Mouse (Mus musculus) hindlimb bud, embryonic 11.5 days (tissue): ENCODE measurements around the gene Galm.

Experiments used
- DNase-seq: peaks from one replicate; pipeline ENCODE4 v3.0.0-alpha.2; 2012; ENCODE audit warnings: low read depth, low spot score; ENCODE audit errors: extremely low spot score

Gene Galm

DNA sequence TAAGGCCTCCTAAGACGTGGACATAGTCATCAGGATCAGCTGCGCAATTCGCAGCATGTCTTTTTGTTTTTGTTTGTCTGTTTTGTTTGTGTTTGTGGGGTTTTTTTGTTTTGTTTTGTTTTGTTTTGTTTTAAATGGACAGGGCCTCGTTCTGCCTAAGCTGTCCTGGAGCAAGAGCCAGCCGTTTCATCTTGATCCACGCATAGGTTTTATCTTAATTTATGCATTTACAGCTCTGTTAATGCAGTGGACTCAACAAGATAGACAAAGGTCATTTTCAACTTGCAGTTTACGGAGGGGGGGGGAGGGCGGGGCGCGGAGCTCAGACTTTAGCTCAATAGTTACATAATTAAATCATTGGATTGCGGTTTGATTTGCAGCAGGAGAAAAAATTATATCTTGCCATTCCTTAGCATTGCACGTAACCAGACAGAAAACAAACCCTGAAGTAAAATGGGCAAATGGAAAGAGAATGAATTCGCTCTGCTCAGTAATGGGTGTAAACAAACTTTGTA, 1.3 kb downstream of the Galm start:
- DNase-seq = no peak

DNA sequence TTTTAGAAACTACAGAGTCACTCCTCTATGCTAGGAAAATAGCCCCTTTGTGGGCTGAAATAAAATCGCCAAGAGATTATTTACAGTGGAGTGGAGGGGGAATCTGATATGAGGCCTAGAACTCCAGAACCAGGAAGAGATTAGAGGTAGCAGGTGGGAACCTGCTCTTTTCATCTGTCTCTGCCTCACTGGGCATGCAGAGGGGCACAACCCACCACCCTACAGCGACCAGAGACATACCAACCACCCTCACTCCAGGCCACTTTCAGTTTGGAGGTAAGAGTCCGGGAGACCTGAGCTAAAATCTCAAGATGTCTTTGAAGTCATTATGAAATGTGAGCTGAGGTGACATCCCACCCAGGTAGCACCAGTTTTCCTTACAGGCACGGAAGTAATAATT, 2.1 kb downstream of the Galm start:
- no peak for DNase-seq

DNA sequence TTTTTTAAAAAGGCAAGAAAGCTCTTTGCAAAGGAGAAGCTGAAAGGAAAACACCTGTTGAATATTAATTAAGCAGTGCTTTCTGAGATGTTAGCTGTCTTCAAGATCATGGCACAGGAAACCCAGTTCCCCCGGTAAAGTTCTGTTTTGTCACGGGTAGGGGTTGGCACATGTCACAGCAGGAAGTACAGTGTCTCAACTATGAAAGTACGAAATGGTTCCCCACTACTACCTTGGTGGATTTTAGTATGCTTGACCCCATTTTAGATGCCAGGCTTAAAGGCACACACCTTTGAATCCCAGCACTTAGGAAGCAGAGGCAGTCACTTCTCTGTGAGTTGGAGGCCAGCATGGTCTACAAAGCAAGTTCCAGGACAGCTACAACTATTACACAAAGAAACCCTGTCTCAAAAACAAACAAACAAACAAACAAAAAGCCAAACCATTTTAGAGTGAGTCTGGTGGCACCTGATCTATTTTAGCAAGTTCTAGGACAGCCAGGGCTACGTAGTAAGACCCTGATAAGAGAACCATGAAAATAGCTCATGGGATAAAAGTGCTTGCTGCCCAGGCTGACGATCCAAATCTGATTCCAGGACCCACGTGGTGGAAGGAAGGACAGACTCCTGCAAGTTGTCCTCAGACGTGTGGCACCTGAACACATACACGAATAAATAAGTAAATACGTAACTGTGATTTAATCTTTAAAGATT, 3.6 kb downstream of the Galm start:
- no peak for DNase-seq

DNA sequence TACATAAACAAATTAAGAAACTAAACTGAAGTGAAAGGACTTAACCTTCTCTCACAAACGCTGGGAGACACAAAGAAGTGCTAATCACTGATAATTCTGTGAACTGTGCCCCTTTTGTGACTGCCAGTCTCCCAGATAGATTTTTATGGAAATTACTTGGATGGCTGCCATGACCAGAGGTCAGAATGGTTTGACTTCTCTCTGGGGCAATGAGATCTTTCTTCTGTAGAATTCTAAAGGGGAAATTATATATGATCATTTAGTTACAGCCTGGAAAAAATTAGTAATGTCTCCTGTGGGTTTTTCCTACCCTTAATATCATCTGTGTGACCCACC, 4.1 kb downstream of the Galm start:
- no peak for DNase-seq

DNA sequence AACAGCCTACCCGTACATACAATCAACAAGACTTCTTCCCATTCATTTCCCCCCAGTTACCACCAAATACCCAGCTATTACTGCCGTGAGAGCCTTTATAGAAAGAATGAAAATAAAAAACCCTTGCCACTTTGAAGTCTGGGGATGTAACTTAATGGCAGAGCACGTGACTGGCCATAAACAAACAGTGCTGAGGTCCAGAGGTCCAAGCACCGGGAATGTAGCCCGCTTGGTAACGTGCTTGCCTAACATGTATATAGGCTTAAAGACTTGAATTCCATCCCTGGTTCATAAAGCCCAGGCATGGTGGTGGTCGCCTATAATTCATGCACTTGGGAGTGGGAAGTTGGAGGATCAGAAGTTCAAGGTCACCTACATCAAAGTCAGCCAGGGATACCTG, 4.6 kb downstream of the Galm start:
- DNase-seq = no peak

DNA sequence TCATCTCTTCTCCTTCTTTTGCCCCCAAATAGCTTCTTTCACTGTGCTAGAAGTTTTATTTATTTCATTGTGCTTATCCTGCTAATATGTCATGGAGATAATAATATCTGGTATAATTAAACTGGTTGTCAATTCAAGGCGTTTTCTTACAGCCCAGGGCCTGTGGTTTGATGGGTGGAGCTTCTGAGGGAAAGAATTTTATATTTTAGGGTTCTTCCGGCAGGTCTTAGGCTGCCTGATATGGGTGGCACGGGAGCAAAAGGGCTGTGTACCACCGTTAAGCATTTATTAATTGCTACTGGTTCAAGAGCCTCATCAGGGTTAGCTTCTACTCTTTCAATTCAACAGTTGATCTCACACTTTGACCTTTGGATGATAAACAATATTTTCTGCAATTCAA, 5.2 kb downstream of the Galm start:
- DNase-seq = no peak

DNA sequence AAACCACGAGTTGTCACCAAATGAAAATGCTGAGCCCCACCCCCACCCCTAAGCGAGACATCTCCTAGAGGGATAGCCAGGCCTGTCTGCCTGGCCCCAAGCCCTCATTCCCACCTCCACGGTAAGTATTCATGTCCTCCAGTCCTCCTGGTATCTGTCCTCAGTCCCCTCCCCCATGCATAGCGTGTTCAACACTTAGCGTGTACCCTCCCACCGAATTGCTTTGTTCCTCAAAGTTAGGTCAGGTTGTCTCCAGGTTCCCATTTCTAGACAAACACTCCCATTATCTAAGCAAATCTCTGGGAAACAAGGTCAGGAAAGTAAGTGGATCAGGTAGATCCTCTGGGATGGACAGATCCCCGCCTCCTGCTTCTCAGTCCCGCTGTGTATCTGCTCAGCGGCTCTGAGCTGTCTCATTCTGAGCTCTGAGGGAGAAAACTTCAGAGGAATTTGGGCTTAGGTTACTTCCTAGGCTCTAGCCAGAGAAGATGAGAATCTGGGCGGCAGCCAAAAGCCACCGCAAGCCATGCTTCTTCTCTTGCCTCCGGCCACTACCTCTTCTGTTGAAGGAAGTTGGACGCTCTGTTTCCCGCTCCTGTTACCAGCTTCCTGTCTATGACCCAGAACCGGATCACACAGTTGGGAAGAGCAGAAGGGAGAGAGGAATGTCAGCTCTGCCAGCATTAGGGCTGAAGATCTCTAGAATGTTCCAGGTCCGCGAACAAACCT, 11.3 kb downstream of the Galm start:
- DNase-seq = no peak

DNA sequence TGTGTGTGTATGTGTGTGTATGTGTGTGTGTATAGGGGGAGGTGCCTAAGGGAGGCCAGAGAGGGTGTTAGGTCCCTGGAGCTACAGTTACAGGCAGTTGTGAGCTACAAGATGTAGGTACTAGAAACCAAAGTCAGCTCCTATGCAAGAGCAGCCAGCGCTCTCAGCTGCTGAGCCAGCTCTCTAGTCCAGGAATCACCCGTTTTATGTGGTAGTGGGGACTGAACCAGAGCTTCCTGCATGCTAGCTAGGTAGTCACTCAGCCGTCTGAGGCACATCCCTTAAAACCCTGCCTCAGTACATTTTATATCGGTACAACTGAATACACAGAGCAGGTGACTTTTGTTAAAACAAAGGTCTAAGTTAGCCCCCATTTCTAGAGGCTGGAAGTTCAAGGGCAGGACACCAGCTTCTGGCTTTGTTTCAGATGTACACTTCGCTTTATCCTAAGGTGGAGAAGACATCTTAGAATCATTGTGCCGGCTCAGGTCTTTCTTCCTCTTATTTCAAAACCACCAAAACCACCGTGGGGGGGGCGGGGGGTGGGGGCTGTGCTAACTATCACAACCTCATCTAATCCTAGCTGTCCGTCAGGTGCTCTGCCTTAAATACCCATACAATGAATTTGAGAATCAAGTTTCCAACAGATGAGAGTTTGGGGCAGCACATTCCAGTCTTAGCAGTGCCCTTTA, 12.6 kb downstream of the Galm start:
- DNase-seq = no peak

DNA sequence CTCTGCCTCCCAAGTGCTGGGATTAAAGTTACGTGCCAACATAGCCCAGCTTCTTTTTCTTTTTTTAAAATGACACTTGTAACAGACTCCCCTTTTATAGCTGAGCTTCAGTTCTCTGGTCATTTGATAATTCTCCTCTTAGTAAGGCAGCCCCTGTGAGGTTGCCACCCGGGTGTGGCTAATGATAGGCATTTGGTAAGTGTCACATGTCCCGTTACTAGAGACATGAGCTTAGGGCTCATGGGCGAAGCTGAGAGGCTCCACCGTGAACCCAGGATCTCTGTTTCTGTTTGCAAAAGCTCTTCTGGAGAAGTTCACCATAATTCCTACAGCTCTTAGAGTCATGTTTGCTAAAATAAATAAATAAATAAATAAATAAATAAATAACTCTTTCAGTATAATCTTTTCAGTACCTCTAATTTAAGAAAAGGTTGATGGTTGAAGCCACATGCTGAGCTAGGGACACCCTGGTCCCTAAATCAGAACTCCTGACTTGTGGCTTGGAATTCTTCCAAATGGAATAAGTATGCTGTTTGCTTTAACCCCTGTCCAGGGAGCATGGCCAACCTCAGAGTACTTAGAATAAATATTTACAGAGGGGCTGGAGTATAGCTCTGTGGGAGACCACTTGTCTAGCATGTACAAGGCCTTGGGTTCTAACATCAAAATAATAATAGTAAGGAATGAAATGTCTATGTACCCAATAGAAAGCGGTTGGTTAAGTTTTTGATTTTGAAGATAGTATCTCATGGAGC, 16.4 kb downstream of the Galm start:
- no peak for DNase-seq

DNA sequence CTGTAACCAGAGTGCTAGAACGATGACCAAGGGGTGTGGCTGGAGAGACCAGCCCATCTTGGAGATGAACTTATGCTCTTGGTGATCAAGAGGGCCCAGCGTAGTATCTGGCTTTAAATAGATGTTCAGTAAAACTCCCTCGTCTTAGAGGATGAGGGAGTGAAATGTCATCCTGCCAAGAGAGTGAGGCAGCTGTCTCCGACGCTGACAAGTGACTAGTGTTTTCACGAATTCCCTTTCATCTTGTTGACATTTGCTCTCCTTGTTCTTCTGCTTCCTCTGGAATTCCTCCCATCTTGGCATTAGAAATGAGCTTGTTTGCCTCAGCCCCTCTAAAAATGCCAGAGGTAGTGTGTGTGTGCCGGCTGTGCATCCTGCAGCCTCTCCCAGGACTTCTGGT, 17.9 kb downstream of the Galm start:
- DNase-seq = no peak

DNA sequence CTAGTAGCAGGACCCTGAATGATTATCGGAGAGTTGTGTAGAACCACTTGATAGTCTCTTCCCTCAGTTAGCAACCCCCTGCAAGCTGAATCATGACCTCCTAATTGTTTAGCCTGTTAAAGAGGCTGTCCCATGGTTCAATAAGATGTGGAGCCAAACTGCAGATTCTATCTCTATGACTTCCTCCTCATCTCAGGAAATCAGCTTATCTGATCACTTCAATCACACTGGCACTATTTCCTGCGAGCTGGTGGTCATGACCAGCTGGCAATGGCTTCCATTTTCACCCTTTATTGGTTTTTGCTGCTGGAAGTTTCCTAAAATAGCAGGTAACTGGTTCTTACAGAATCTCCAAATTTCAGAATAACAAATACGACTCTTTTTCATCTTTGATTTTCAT, 18.5 kb downstream of the Galm start:
- DNase-seq = no peak

DNA sequence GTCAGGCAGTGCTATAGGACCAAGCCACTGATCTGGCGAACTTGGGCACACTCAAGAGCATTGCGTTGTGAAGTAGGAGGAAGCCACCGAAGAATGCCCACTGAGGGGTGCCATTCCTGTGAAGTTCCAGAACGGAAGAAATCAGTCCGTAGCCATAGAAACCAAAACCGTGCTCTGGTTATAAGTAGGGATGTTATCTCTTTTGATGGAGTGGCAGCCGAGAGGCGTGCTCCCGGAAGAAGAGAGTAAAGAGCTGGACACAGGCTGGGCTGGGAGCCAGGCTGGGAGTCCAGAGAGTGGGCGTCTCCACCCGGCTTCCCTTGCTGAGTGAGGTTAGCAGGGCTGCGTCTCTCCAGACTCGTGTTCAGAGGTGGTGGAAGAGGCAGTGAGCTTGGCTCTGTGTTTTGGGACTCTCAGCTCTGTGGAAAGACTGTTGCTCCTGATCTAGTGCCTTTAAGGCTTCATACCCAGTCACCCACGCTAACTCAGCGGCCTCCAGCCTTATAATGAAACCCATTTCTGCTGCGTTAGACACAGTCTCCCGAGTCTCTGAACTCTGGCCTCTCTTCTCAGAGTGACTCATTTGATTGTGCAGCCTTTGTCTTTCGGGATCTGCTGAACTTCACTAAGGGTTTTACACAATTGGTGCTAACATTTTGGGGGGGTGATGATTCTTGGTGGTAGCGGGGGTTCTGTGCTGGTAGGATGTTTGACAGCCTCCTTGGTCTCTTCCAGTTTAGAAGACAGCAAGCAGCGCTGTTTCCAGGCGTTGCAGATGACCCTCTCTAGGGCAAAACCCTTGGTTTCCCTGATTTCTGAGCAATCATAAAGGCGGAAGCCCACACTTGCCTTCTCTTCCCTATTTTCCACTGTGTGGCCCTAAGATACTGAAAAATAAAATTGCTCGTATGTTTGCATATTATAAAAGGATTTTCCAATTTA, 21.1 kb downstream of the Galm start:
- DNase-seq = no peak

DNA sequence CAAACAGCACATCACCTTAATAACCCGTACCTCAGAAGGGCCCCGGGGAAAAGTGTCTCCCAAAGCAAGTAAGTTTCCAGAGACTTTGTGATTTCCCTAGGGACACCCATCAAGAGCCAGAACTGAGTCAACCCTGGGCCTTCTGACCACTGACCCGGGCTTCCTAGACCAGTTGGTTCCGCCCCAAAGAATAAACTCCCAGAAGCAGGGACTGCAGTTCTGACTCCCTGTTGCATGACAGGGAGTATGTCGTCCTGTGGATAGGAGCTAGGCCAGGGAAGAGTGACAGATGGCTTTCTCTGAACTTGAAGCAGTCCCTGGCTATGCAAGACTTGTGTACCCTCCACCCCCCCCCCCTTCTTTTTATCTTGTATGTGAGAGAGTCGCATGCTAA, 21.7 kb downstream of the Galm start:
- no peak for DNase-seq

DNA sequence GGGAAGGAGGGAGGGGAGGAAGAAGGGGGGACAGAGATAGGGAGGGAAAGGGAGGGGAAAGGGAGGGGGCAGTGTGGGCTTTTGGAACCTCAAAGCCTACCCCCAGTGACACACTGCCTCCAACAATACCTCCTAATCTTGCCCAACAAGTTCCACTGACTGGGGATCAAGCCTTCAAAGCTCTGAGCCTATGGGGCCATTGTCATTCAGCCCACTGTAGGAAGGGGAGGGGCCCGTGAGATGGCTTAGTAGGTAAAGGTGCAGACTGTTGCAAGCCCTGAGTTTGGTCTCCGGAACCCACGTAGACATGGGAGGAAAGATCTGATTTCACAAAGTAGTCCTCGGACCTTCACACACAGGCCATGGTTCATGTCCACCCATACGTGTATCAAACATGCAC, 24.1 kb downstream of the Galm start:
- no peak for DNase-seq

DNA sequence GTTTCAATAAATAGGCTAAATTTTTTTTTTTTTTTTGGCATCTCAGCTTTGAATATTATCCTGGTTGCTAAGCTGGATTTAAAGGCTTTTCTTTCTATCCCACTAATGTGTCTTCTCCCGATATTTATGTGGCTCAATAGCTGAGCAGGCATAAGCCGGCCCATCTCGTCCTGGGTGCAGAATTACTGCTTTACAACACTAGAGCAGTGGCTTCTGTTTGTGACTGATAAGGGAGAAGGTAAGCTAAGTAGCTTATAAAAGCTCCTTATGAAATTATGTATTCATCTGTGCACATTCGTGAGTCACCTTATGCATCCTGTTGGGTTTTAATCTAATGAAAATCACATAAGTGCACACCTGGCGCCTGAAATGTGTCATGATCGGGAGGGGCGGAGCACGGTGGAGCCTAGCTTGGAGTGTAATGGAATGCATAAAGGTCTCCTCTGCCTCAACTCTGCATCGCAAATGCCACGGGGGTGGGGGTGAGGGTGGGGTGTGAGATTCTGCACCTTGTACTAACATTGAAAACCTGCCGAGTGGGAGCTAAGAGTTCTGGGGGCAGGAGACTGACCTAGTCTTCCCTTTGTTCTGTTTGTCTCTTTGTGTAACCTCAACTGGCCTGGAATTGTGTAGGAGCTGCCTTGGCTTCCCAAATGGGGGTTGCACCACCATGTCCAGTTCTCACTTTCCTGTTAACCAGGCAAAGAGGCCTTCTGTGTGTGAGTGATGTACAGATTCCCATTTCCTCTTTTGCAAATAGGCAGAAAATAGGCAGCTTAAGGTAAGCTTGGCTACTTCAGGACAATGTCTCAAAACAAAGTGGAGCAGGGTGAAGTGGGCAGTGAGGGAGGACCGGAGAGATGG, 25.7 kb downstream of the Galm start:
- DNase-seq = no peak

DNA sequence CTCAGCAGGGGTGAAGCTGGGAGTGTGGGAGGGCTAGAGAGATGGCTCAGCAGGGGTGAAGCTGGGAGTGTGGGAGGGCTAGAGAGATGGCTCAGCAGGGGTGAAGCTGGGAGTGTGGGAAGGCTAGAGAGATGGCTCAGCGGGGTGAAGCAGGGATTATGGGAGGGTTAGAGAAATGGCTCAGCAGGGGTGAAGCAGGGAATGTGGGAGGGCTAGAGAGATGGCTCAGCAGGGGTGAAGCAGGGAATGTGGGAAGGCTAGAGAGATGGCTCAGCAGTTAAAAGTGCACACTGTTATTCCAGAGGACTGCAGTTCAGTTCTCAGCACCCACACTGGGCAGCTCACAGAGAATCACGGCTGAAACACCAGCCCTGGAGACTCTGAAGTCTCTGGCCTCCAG, 26.4 kb downstream of the Galm start:
- no peak for DNase-seq

DNA sequence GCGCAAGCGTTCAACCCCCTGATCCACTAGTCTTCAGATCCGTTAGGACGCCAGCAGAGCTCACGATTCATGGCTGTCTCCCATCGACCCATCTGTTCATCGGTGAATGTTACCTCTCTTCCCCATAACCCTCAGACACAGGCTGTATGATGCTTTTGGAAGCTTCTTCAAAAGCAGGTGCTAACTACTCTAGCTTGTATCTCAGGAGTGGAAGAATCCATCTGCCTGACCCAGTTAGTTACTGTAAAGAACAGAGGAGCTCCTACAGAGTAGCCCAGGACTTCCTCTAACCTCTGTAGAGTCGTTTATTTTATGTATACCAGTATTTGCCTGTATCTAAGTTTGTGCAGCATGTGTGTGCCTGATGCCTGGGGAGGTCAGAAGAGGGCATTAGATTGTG, 29.6 kb downstream of the Galm start:
- DNase-seq = no peak

DNA sequence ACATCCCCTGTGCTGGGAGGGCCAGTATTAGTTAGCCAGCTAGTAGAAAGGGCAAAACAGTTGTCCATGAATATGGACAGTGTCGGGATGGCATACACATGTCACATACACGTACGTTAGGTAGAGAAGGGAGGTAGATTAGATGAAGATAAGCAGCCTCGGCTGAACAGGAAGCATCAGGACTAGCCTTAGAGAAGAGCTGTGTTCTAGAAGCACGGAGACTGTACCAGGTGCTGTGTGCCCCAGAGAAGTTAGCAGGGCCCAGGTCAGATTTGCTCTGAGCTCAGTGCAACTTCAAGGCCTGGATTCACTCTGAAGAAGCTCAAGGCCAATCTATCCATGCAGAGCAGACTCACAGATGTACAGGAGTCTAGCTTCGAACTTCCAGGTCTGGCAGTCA, 30.2 kb downstream of the Galm start:
- no peak for DNase-seq

DNA sequence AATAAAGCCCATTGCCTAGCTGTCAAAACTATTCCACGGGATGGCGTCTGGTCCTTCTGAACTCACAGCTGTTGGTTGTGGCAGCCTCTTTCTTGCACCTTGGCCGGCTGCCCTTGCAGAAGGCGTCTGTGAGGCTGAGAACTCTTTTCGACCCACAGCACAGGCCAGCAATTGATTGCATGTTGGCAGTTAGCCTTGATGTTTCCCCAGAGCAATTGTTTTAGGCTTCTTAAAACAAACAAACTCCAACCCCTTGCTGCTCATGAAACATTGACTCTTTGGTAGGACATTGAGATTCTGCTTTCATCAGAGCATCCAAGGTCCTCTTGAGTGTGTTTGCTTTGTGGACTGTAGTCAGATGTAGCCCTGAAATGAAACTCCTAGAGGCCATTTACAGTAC, 33.2 kb downstream of the Galm start:
- no peak for DNase-seq
